Mouse (Mus musculus): ENCODE data around the gene Gm45062. TPM values are rescaled to one million over a fixed set of nuclear protein-coding genes. Genes with fewer than 3 reads are reported as not detected.

The Gm45062 gene
- total and polyA plus RNA-seq, 3 experiments = 2.7 to 4.1 (median 3.2) TPM

GRCm38 (mm10) chr6:8210661-8211060 lies 48.6 kb upstream of the Gm45062 start:
- Histone ChIP-seq H3K9me3 (replicated peaks; ENCODE audit: low read length) (no peaks in the 10 kb centered on the region), H3K27ac (ENCODE audit: insufficient read depth, low read depth) (no peak overlapping the region), H3K27me3 (replicated peaks) (no peaks in the 10 kb centered on the region), H3K4me1 (ENCODE audit: control insufficient read depth in 1 of 2, insufficient read depth in 2 of 2) (peaks cover 0 to 11% of the 10 kb centered on the region in 2 experiments; a peak in 2 of 4 replicates), H3K79me2 (replicated peaks; ENCODE audit: control insufficient read depth, extremely low read depth, insufficient read depth, poor library complexity, severe bottlenecking) (peaks cover 14% of the 10 kb centered on the region), H3K9ac (ENCODE audit: insufficient read depth, low read depth) (peak overlapping the region; percentile 97; the same call in 1 of the 2 replicates), H3K4me2 (ENCODE audit: insufficient read depth, low read depth, poor library complexity, severe bottlenecking) (peak overlapping the region; percentile 100), H3K4me3 (replicated peaks in 1 of 3; ENCODE audit: low read depth in 2 of 3, low read length in 2 of 3, poor library complexity in 1 of 3) (peak overlapping the region; percentile 26 to 97 (median 84)), H3K36me3 (replicated peaks in 1 of 2; ENCODE audit: control insufficient read depth in 1 of 2, insufficient read depth in 1 of 2, low read length in 1 of 2) (peaks cover 11 to 30% of the 10 kb centered on the region in 2 experiments)
- DNase-seq (ENCODE audit: extremely low read depth) = peak; percentile 5
- in situ Hi-C loops (cut with MboI; ENCODE audit: low pct_ligation_motif_present, low pct_unique_long_range_greater_than_20kb, low sequenced_read_pairs) = no loop called here
- dilution Hi-C loops (cut with MboI; ENCODE audit: extremely low pct_ligation_motif_present, extremely low pct_unique_long_range_greater_than_20kb, low sequenced_read_pairs) = no loop called here
- TF ChIP-seq MAX (IDR thresholded peaks at IDR 0.05; ENCODE audit: low read length) (no peak), POLR2AphosphoS2 (IDR thresholded peaks at IDR 0.05; ENCODE audit: low read depth, low read length) (no peak), NELFE (IDR thresholded peaks at IDR 0.05; ENCODE audit: low read depth, low read length) (no peak), SIN3A (IDR thresholded peaks at IDR 0.05; ENCODE audit: low read length) (no peak), RCOR1 (conservative IDR thresholded peaks at IDR 0.05; ENCODE audit: low read depth, low read length) (no peak), IRF4 (IDR thresholded peaks at IDR 0.05; ENCODE audit: low read depth, low read length) (no peak), TBP (conservative IDR thresholded peaks at IDR 0.05; ENCODE audit: low read depth, low read length) (no peak), MYC (IDR thresholded peaks at IDR 0.05; ENCODE audit: low read depth, low read length) (no peak)

- dilution Hi-C loops (cut with MboI; ENCODE audit: extremely low pct_ligation_motif_present, extremely low pct_unique_long_range_greater_than_20kb, low sequenced_read_pairs) (no loop called here), in situ Hi-C loops (cut with MboI; ENCODE audit: low pct_ligation_motif_present, low pct_unique_long_range_greater_than_20kb, low sequenced_read_pairs) (no loop called here)
- H3K79me2 ChIP-seq (replicated peaks; ENCODE audit: control insufficient read depth, extremely low read depth, insufficient read depth, poor library complexity, severe bottlenecking) = no peaks in the 10 kb centered on the region
- H3K9ac ChIP-seq (ENCODE audit: insufficient read depth, low read depth) = no peak overlapping the region
- H3K9me3 ChIP-seq (replicated peaks; ENCODE audit: low read length) = no peaks in the 10 kb centered on the region
- H3K27ac ChIP-seq (ENCODE audit: insufficient read depth, low read depth) = no peak overlapping the region
- no peak overlapping the region for H3K4me2 ChIP-seq (ENCODE audit: insufficient read depth, low read depth, poor library complexity, severe bottlenecking)
- no peaks in the 10 kb centered on the region for H3K27me3 ChIP-seq (replicated peaks)
- DNase-seq (ENCODE audit: extremely low read depth) = no peak
- H3K4me3 ChIP-seq (replicated peaks in 1 of 3; ENCODE audit: low read depth in 2 of 3, low read length in 2 of 3, poor library complexity in 1 of 3) = no peak overlapping the region
- TF ChIP-seq ZKSCAN1 (IDR thresholded peaks at IDR 0.05; ENCODE audit: borderline replicate concordance, low read depth, low read length) (no peak), NRF1 (IDR thresholded peaks at IDR 0.05; ENCODE audit: low read depth, low read length) (no peak), JUN (IDR thresholded peaks at IDR 0.05; ENCODE audit: insufficient read depth, low read depth, low read length) (no peak), ZNF384 (IDR thresholded peaks at IDR 0.05; ENCODE audit: low read depth, low read length) (no peak), MXI1 (IDR thresholded peaks at IDR 0.05; ENCODE audit: low read depth, low read length) (no peak), POLR2AphosphoS2 (IDR thresholded peaks at IDR 0.05; ENCODE audit: low read depth, low read length) (no peak), TBP (conservative IDR thresholded peaks at IDR 0.05; ENCODE audit: low read depth, low read length) (no peak), ETS1 (conservative IDR thresholded peaks at IDR 0.05; ENCODE audit: low read depth, low read length) (no peak), IRF4 (IDR thresholded peaks at IDR 0.05; ENCODE audit: low read depth, low read length) (no peak), EP300 (IDR thresholded peaks at IDR 0.05; ENCODE audit: low read length) (no peak), PAX5 (IDR thresholded peaks at IDR 0.05; ENCODE audit: low read length) (no peak), MAZ (IDR thresholded peaks at IDR 0.05; ENCODE audit: low read depth, low read length) (no peak), NELFE (IDR thresholded peaks at IDR 0.05; ENCODE audit: low read depth, low read length) (no peak), UBTF (IDR thresholded peaks at IDR 0.05; ENCODE audit: low read depth, low read length) (no peak), GABPA (IDR thresholded peaks at IDR 0.05; ENCODE audit: insufficient replicate concordance, low read depth, low read length) (no peak), HCFC1 (IDR thresholded peaks at IDR 0.05; ENCODE audit: low read depth, low read length) (no peak), SMC3 (IDR thresholded peaks at IDR 0.05; ENCODE audit: low read depth, low read length) (no peak), RAD21 (IDR thresholded peaks at IDR 0.05; ENCODE audit: low read depth, low read length) (no peak), TCF12 (IDR thresholded peaks at IDR 0.05; ENCODE audit: low read depth, low read length) (no peak), ZC3H11A (IDR thresholded peaks at IDR 0.05; ENCODE audit: low read depth, low read length) (no peak)
- H3K36me3 ChIP-seq (replicated peaks in 1 of 2; ENCODE audit: control insufficient read depth in 1 of 2, insufficient read depth in 1 of 2, low read length in 1 of 2) = peaks cover 35 to 63% of the 10 kb centered on the region in 2 experiments
- no peaks in the 10 kb centered on the region for H3K4me1 ChIP-seq (ENCODE audit: control insufficient read depth in 1 of 2, insufficient read depth in 2 of 2)
Measured at GRCm38 (mm10) chr6:8227035-8227434, 32.2 kb upstream of the Gm45062 start.
